Mouse (Mus musculus) bone marrow, adult 2 months (tissue): ENCODE measurements at regions not wholly inside any gene's neighbourhood (a gene's known extent, or its start where the extent isn't known, plus 50 kb on each side); places are given as distances from the start of the nearest gene placed in this dataset.

Source experiments
- H3K27ac ChIP-seq: fragments of 200-500 bp; 2 replicates; pipeline ENCODE4 v1.5.1; 2012; ENCODE audit warnings: low read depth, mild to moderate bottlenecking, control low read depth, inconsistent platforms, low read length; ENCODE audit not compliant: control insufficient read depth, poor library complexity, insufficient read depth
- H3K4me1 ChIP-seq: fragments of 200-500 bp; 2 replicates; pipeline ENCODE4 v1.6.1; 2011; ENCODE audit warnings: low read length; ENCODE audit not compliant: control insufficient read depth, insufficient read depth
- H3K4me3 ChIP-seq: fragments of 200-500 bp; replicated peaks from 2 replicates; pipeline ENCODE3; 2011; ENCODE audit warnings: mild to moderate bottlenecking, low read depth, low read length, control low read depth; ENCODE audit not compliant: control insufficient read depth
- CTCF ChIP-seq: fragments of 200-500 bp; IDR thresholded peaks from 2 replicates; pipeline ENCODE4 v1.5.1; 2011; ENCODE audit warnings: low read length, control low read depth; ENCODE audit not compliant: control insufficient read depth, insufficient read depth
- POLR2A ChIP-seq: fragments of 200-500 bp; IDR thresholded peaks from 2 replicates; pipeline ENCODE4 v1.6.1; 2011; ENCODE audit warnings: low read depth, mild to moderate bottlenecking, control low read depth, low read length, borderline replicate concordance; ENCODE audit not compliant: control insufficient read depth
- WGBS: fragments of 180-500 bp; shearing (Covaris S2); methylation state at CpG from one replicate; pipeline ENCODE4 v1.1.7; 2018; 5-methylcytosine and 5-hydroxymethylcytosine counted together

GRCm38 (mm10) chr6:67089530-67090140 is 52.4 kb upstream of the Gadd45a start:
- Histone ChIP-seq H3K4me1 (peaks cover 1% of the 10 kb centered on the region; the same call in 1 of the 2 replicates), H3K4me3 (no peak overlapping the region), H3K27ac (no peak overlapping the region)
- WGBS, result 70% methylated on average over 3 of the region's 3 CpGs
- TF ChIP-seq POLR2A (no peak), CTCF (no peak)

GRCm38 (mm10) chr6:67088741-67089455 is 51.6 kb upstream of the Gadd45a start:
- WGBS, result 89% methylated on average over 21 of the region's 21 CpGs
- TF ChIP-seq POLR2A (no peak), CTCF (no peak)
- Histone ChIP-seq H3K27ac (no peak overlapping the region), H3K4me1 (peaks cover 1% of the 10 kb centered on the region; the same call in 1 of the 2 replicates), H3K4me3 (no peak overlapping the region)

GRCm38 (mm10) chr6:67087837-67088440 is 50.7 kb upstream of the Gadd45a start:
- 76% methylated on average over 5 of the region's 5 CpGs for WGBS
- Histone ChIP-seq H3K4me3 (no peak overlapping the region), H3K4me1 (peaks cover 1% of the 10 kb centered on the region; the same call in 1 of the 2 replicates), H3K27ac (no peak overlapping the region)
- TF ChIP-seq CTCF (no peak), POLR2A (no peak)

- TF ChIP-seq POLR2A, result no peak
- TF ChIP-seq CTCF, result no peak
- H3K27ac ChIP-seq, result no peak overlapping the region
Observed at GRCm38 (mm10) chr6:67087393-67087792, 50.1 kb upstream of the Gadd45a start.

More at GRCm38 (mm10) chr6:67087393-67087792, 50.1 kb upstream of the Gadd45a start:
- H3K4me3 ChIP-seq, result no peak overlapping the region
- H3K4me1 ChIP-seq, result peaks cover 1% of the 10 kb centered on the region; the same call in 1 of the 2 replicates
- WGBS, result 46% methylated on average over 3 of the region's 3 CpGs
